Mouse (Mus musculus) retina, postnatal 7 days (tissue): Measurements from ENCODE around the gene Calhm3.
"Not testable (repeated sequence)": the region's sequence is repeated elsewhere in the genome, so short reads cannot be mapped to it uniquely, and the experiment has no call there.

Experiments
- DNase-seq: peaks from one replicate; pipeline ENCODE4 v3.0.0-alpha.2; 2012; ENCODE audit warnings: low read depth, low spot score

Gene Calhm3

GRCm38 (mm10) chr19:47168223-47168622 is 10.7 kb upstream of the Calhm3 start:
- peak; percentile 77 for DNase-seq

- DNase-seq = no peak
Measured at GRCm38 (mm10) chr19:47167617-47168214, 10.2 kb upstream of the Calhm3 start.

GRCm38 (mm10) chr19:47166758-47167157 is 9.2 kb upstream of the Calhm3 start:
- DNase-seq = no peak

- no peak for DNase-seq
Measured at GRCm38 (mm10) chr19:47163176-47163744, 5.7 kb upstream of the Calhm3 start.

GRCm38 (mm10) chr19:47161669-47162068 is 4.1 kb upstream of the Calhm3 start:
- no peak for DNase-seq

GRCm38 (mm10) chr19:47153767-47154166 is 3.8 kb downstream of the Calhm3 start:
- DNase-seq = no peak

- no peak for DNase-seq
Measured at GRCm38 (mm10) chr19:47152062-47152369, 5.5 kb downstream of the Calhm3 start.

- no peak for DNase-seq
Measured at GRCm38 (mm10) chr19:47151332-47152061, 6.1 kb downstream of the Calhm3 start.

GRCm38 (mm10) chr19:47149854-47150253 is 7.7 kb downstream of the Calhm3 start:
- DNase-seq = no peak

- no peak for DNase-seq
Measured at GRCm38 (mm10) chr19:47148267-47148847, 9.2 kb downstream of the Calhm3 start.

GRCm38 (mm10) chr19:47144154-47144553 is 13.4 kb downstream of the Calhm3 start, which contains the start of gene Calhm1:
Gene Calhm1 (minus strand): TSS chr19:47144254.
- no peak for DNase-seq

GRCm38 (mm10) chr19:47142438-47142837 is 15.1 kb downstream of the Calhm3 start:
- DNase-seq = no peak

- DNase-seq = not testable (repeated sequence)
Measured at GRCm38 (mm10) chr19:47139611-47140010, 18.0 kb downstream of the Calhm3 start.

GRCm38 (mm10) chr19:47137771-47138421 is 19.7 kb downstream of the Calhm3 start, which contains the start of gene Calhm2:
Gene Calhm2 (minus strand): TSS chr19:47138294.
- no peak for DNase-seq

GRCm38 (mm10) chr19:47137051-47137581 is 20.4 kb downstream of the Calhm3 start:
- no peak for DNase-seq

GRCm38 (mm10) chr19:47136170-47136569 is 21.4 kb downstream of the Calhm3 start:
- DNase-seq = no peak

- no peak for DNase-seq
Measured at GRCm38 (mm10) chr19:47135568-47135967, 22.0 kb downstream of the Calhm3 start.

- no peak for DNase-seq
Measured at GRCm38 (mm10) chr19:47133161-47133560, 24.4 kb downstream of the Calhm3 start.

- DNase-seq = no peak
Measured at GRCm38 (mm10) chr19:47130551-47131125, 26.9 kb downstream of the Calhm3 start.

GRCm38 (mm10) chr19:47128835-47129234 is 28.7 kb downstream of the Calhm3 start:
- DNase-seq = no peak

GRCm38 (mm10) chr19:47128164-47128563 is 29.4 kb downstream of the Calhm3 start:
- no peak for DNase-seq
